ENCODE assay signal across 21 mouse cellular contexts in genomic region chr8:81601136-81601535, GRCm38 (mm10).
DNase-seq lines count a peak whose midpoint lies in the region; TF ChIP-seq lines count a peak whose summit lies in the region.
"Had no signal": no experiment of that assay in that cellular context is flagged by ENCODE, and none has a peak within 500 bp of the region (broad histone marks: within the 10 kb centered on the region; RNA-seq: fewer than 3 reads in every experiment).

No protein-coding gene starts in this region.

- H3K27ac ChIP-seq in kidney, adult 2 months (ENCODE audit: insufficient read depth, low read depth, low read length) = no peak overlapping the region
- H3K27ac ChIP-seq: forebrain, embryonic 10.5 days; forebrain, embryonic 13.5 days; gastrocnemius, adult 2 months; hindbrain, embryonic 12.5 days; hindbrain, embryonic 15.5 days had no signal

- TF ChIP-seq CTCF in kidney, adult 2 months (conservative IDR thresholded peaks at IDR 0.05; ENCODE audit: insufficient read depth, insufficient read length, low read depth, low read length) = no peak

- no peaks in the 10 kb centered on the region for H3K36me3 ChIP-seq in kidney, adult 2 months (ENCODE audit: control insufficient read depth, insufficient read depth, low read length)
- H3K36me3 ChIP-seq: forebrain, embryonic 10.5 days; G1E; hindbrain, embryonic 12.5 days; hindbrain, embryonic 15.5 days had no signal

- H3K27me3 ChIP-seq in kidney, adult 2 months (replicated peaks; ENCODE audit: control insufficient read depth, insufficient read depth, low read length) = no peaks in the 10 kb centered on the region
- H3K27me3 ChIP-seq: CH12.LX; forebrain, embryonic 13.5 days; hindbrain, embryonic 12.5 days; hindbrain, embryonic 15.5 days; Patski had no signal

- peak; percentile 12 for DNase-seq in embryo, embryonic 10.5 days (ENCODE audit: low spot score)
- no peak for DNase-seq in embryo, embryonic 10 days (ENCODE audit: low spot score)
- DNase-seq in adrenal gland, adult 8-10 months = peak; percentile 46
- DNase-seq in adrenal gland, postnatal 25 days = peak; percentile 33
- DNase-seq in frontal cortex, postnatal 14 days (ENCODE audit: low spot score in 2 of 2) = no peak
- no peak for DNase-seq in kidney, adult 2 months
- DNase-seq: B cell, adult 2 months; cerebellum, adult 18-20 months; cerebellum, adult 9-10 months; cerebellum, postnatal 36 days; gastrocnemius, adult 2 months; gastrocnemius, postnatal 14 days; heart, adult 11 months; kidney, adult 9 months had no signal

- H3K4me3 ChIP-seq in kidney, adult 2 months (ENCODE audit: insufficient read depth, low read depth, low read length) = no peak overlapping the region
- H3K4me3 ChIP-seq: forebrain, embryonic 10.5 days; forebrain, embryonic 13.5 days; gastrocnemius, adult 2 months; hindbrain, embryonic 12.5 days; hindbrain, embryonic 15.5 days had no signal

- no peaks in the 10 kb centered on the region for H3K4me1 ChIP-seq in kidney, adult 2 months (ENCODE audit: control insufficient read depth, insufficient read depth, low read length)
- H3K4me1 ChIP-seq: forebrain, embryonic 10.5 days; forebrain, embryonic 13.5 days; hindbrain, embryonic 12.5 days; hindbrain, embryonic 15.5 days had no signal

- no peak for TF ChIP-seq POLR2A in kidney, adult 2 months (IDR thresholded peaks at IDR 0.05; ENCODE audit: low read depth, low read length)

Comparison
In these comparisons a context has a peak if more than half of its experiments do, and no peak if none do; other contexts are left out.
1. DNase-seq: peak in embryo, embryonic 10.5 days (single experiment), adrenal gland, adult 8-10 months (single experiment) and adrenal gland, postnatal 25 days (single experiment); none in embryo, embryonic 10 days (single experiment), frontal cortex, postnatal 14 days (0 of 2) and kidney, adult 2 months (single experiment).